Mouse (Mus musculus) 3134 (cell line): ENCODE data around the gene Gramd2.
"Not testable (repeated sequence)": the region's sequence is repeated elsewhere in the genome, so short reads cannot be mapped to it uniquely, and the experiment has no call there.

ENCODE experiments used
- DNase-seq: peaks from one replicate; pipeline ENCODE4 v3.0.0-alpha.2; 2011; ENCODE audit warnings: low spot score; ENCODE audit not compliant: insufficient read length; ENCODE audit errors: extremely low read depth

The Gramd2 gene

GRCm38 (mm10) chr9:59718237-59718636, 38.3 kb downstream of the Gramd2 start:
- no peak for DNase-seq

- no peak for DNase-seq
These were observed 41.2 kb downstream of the Gramd2 start for GRCm38 (mm10) chr9:59721144-59721543.

- DNase-seq = peak; percentile 69
These were observed 43.2 kb downstream of the Gramd2 start for GRCm38 (mm10) chr9:59723096-59723657.

GRCm38 (mm10) chr9:59723791-59724442, 44.0 kb downstream of the Gramd2 start:
- peak; percentile 35 for DNase-seq

GRCm38 (mm10) chr9:59725515-59725914, 45.6 kb downstream of the Gramd2 start:
- no peak for DNase-seq

GRCm38 (mm10) chr9:59727569-59728286, 47.8 kb downstream of the Gramd2 start:
- DNase-seq = no peak

- DNase-seq = no peak
These were observed 51.2 kb downstream of the Gramd2 start for GRCm38 (mm10) chr9:59731136-59731535.

- no peak for DNase-seq
These were observed 53.1 kb downstream of the Gramd2 start for GRCm38 (mm10) chr9:59733075-59733474.

GRCm38 (mm10) chr9:59735394-59735793, 55.5 kb downstream of the Gramd2 start:
- no peak for DNase-seq

GRCm38 (mm10) chr9:59740593-59740992, 60.6 kb downstream of the Gramd2 start:
- no peak for DNase-seq

- DNase-seq = no peak
These were observed 64.0 kb downstream of the Gramd2 start for GRCm38 (mm10) chr9:59743903-59744302.

GRCm38 (mm10) chr9:59748387-59748786, 68.4 kb downstream of the Gramd2 start:
- DNase-seq = no peak

GRCm38 (mm10) chr9:59748969-59749368, 69.0 kb downstream of the Gramd2 start:
- no peak for DNase-seq

GRCm38 (mm10) chr9:59749581-59750265, 69.8 kb downstream of the Gramd2 start:
- DNase-seq = no peak

GRCm38 (mm10) chr9:59750267-59751065, 70.5 kb downstream of the Gramd2 start, which contains the start of the genes Senp8 and Myo9a:
TSS of gene Senp8 (minus strand) at chr9:59750710.
TSS of gene Myo9a (plus strand) at chr9:59750896.
- peak; percentile 99 for DNase-seq

GRCm38 (mm10) chr9:59751066-59751581, 71.2 kb downstream of the Gramd2 start:
- peak; percentile 93 for DNase-seq

GRCm38 (mm10) chr9:59751966-59752365, 72.0 kb downstream of the Gramd2 start:
- no peak for DNase-seq

- no peak for DNase-seq
These were observed 75.3 kb downstream of the Gramd2 start for GRCm38 (mm10) chr9:59755199-59755598.

- not testable (repeated sequence) for DNase-seq
These were observed 77.1 kb downstream of the Gramd2 start for GRCm38 (mm10) chr9:59757016-59757415.

GRCm38 (mm10) chr9:59760515-59760914, 80.6 kb downstream of the Gramd2 start:
- DNase-seq = peak; percentile 30
